Mouse (Mus musculus) olfactory bulb, adult 2 months (tissue): ENCODE data around the gene Sytl2.

Source experiments
- CTCF ChIP-seq: fragments of 200-500 bp; IDR thresholded peaks from 2 replicates; pipeline ENCODE4 v1.5.1; 2012; ENCODE audit warnings: low read depth, mild to moderate bottlenecking, low read length, moderate library complexity; ENCODE audit not compliant: insufficient read depth
- POLR2A ChIP-seq: fragments of 200-500 bp; IDR thresholded peaks from 2 replicates; pipeline ENCODE4 v1.6.1; 2012; ENCODE audit warnings: mild to moderate bottlenecking, low read depth, low read length, moderate library complexity; ENCODE audit not compliant: insufficient read depth

- TF ChIP-seq CTCF (no peak), POLR2A (no peak)
These were observed 70.8 kb downstream of the Sytl2 start for GRCm38 (mm10) chr7:90372804-90373203.
